Comparison of ENCODE assay signal across 26 mouse cellular contexts in genomic region chr4:30904966-30905365, GRCm38 (mm10).
DNase-seq lines count a peak whose midpoint lies in the region; ATAC-seq and TF ChIP-seq lines count a peak whose summit lies in the region.
"Had no signal": no experiment of that assay in that cellular context is flagged by ENCODE, and none has a peak within 500 bp of the region (broad histone marks: within the 10 kb centered on the region; RNA-seq: fewer than 3 reads in every experiment).

No protein-coding gene starts in this region.

- H3K9me3 ChIP-seq in hindbrain, postnatal 0 days (ENCODE audit: low read length): no peaks in the 10 kb centered on the region
- H3K9me3 ChIP-seq in hindbrain, embryonic 11.5 days (ENCODE audit: control insufficient read depth, low read length): no peaks in the 10 kb centered on the region
- H3K9me3 ChIP-seq: forebrain, embryonic 12.5 days; G1E; hindbrain, embryonic 13.5 days; limb, embryonic 13.5 days; liver, embryonic 12.5 days had no signal

- H3K9ac ChIP-seq in hindbrain, postnatal 0 days (replicated peaks; ENCODE audit: low read length): no peak overlapping the region
- H3K9ac ChIP-seq in hindbrain, embryonic 11.5 days (ENCODE audit: low read depth, low read length): no peak overlapping the region
- H3K9ac ChIP-seq: forebrain, embryonic 12.5 days; hindbrain, embryonic 13.5 days; limb, embryonic 13.5 days; liver, embryonic 12.5 days had no signal

- no peak for ATAC-seq in hindbrain, postnatal 0 days
- ATAC-seq in hindbrain, embryonic 11.5 days (ENCODE audit: low FRiP score): no peak
- ATAC-seq in erythroid progenitor cell, adult 5-6 weeks (replicated peaks; ENCODE audit: low FRiP score, poor library complexity, severe bottlenecking): no peak
- ATAC-seq in erythroblast, adult 5-6 weeks (replicated peaks; ENCODE audit: low FRiP score, poor library complexity, severe bottlenecking): no peak
- ATAC-seq: activated CD4-positive, CD25-positive, alpha-beta regulatory T cell, adult 4 months; liver, embryonic 12.5 days had no signal

- no peak for TF ChIP-seq CTCF in hindbrain, postnatal 0 days (IDR thresholded peaks at IDR 0.05; ENCODE audit: low read depth)

- no peaks in the 10 kb centered on the region for H3K4me1 ChIP-seq in hindbrain, postnatal 0 days (ENCODE audit: insufficient read depth, low read length)
- no peaks in the 10 kb centered on the region for H3K4me1 ChIP-seq in hindbrain, embryonic 11.5 days (replicated peaks; ENCODE audit: control insufficient read depth, insufficient read depth, low read length)
- H3K4me1 ChIP-seq: forebrain, embryonic 12.5 days; hindbrain, embryonic 13.5 days; limb, embryonic 13.5 days; liver, embryonic 12.5 days had no signal

- H3K4me3 ChIP-seq in hindbrain, postnatal 0 days (ENCODE audit: low read length): no peak overlapping the region
- H3K4me3 ChIP-seq in hindbrain, embryonic 11.5 days (ENCODE audit: low read depth, low read length): no peak overlapping the region
- H3K4me3 ChIP-seq: forebrain, embryonic 12.5 days; heart, adult 2 months; hindbrain, embryonic 13.5 days; limb, embryonic 13.5 days; liver, embryonic 12.5 days had no signal

- H3K27ac ChIP-seq in hindbrain, postnatal 0 days: no peak overlapping the region
- H3K27ac ChIP-seq in hindbrain, embryonic 11.5 days (ENCODE audit: low read depth, low read length): no peak overlapping the region
- H3K27ac ChIP-seq: forebrain, embryonic 12.5 days; heart, adult 2 months; hindbrain, embryonic 13.5 days; limb, embryonic 13.5 days; liver, embryonic 12.5 days had no signal

- no peak overlapping the region for H3K4me2 ChIP-seq in hindbrain, postnatal 0 days (ENCODE audit: low read depth, low read length)
- no peak overlapping the region for H3K4me2 ChIP-seq in hindbrain, embryonic 11.5 days (replicated peaks; ENCODE audit: low read depth, low read length)
- H3K4me2 ChIP-seq: forebrain, embryonic 12.5 days; hindbrain, embryonic 13.5 days; limb, embryonic 13.5 days; liver, embryonic 12.5 days had no signal

- peak; percentile 12 for DNase-seq in hindbrain, postnatal 0 days (ENCODE audit: low spot score)
- no peak for DNase-seq in hindbrain, embryonic 11.5 days (ENCODE audit: low spot score)
- DNase-seq in NIH3T3 (ENCODE audit: low read depth): peak; percentile 7
- DNase-seq in layer of hippocampus, adult 18-20 months (ENCODE audit: low spot score in 2 of 2): peak; percentile 28 to 69
- peak; percentile 4 to 67 for DNase-seq in layer of hippocampus, postnatal 14 days (ENCODE audit: low spot score in 2 of 2)
- DNase-seq in frontal cortex, postnatal 36 days (ENCODE audit: low spot score in 2 of 2): no peak
- DNase-seq: adrenal gland, adult 8-10 months; B cell, adult 2 months; gastrocnemius, postnatal 36 days; heart, adult 2 months; kidney, adult 8-10 months; kidney, postnatal 10 days; lung, adult 2 months; lung, postnatal 14 days; right cerebral cortex, postnatal 25 days; spleen, adult 18-20 months; thymus, postnatal 14 days had no signal

- 68% methylated on average over 2 of the region's 2 CpGs for WGBS in hindbrain, postnatal 0 days
- 83% methylated on average over 2 of the region's 2 CpGs for WGBS in hindbrain, embryonic 11.5 days

- H3K36me3 ChIP-seq in hindbrain, postnatal 0 days (ENCODE audit: insufficient read depth, low read length): no peaks in the 10 kb centered on the region
- no peaks in the 10 kb centered on the region for H3K36me3 ChIP-seq in hindbrain, embryonic 11.5 days (ENCODE audit: control insufficient read depth, insufficient read depth, low read length)
- H3K36me3 ChIP-seq: forebrain, embryonic 12.5 days; G1E; hindbrain, embryonic 13.5 days; limb, embryonic 13.5 days; liver, embryonic 12.5 days had no signal

- no peaks in the 10 kb centered on the region for H3K27me3 ChIP-seq in hindbrain, postnatal 0 days (ENCODE audit: insufficient read depth, low read length)
- H3K27me3 ChIP-seq in hindbrain, embryonic 11.5 days (ENCODE audit: control insufficient read depth, insufficient read depth, low read length): no peaks in the 10 kb centered on the region
- H3K27me3 ChIP-seq: CH12.LX; forebrain, embryonic 12.5 days; hindbrain, embryonic 13.5 days; limb, embryonic 13.5 days; liver, embryonic 12.5 days had no signal

Comparison
In these comparisons a context has a peak if more than half of its experiments do, and no peak if none do; other contexts are left out.
1. DNase-seq: peak in hindbrain, postnatal 0 days (single experiment), NIH3T3 (single experiment), layer of hippocampus, adult 18-20 months (2 of 2) and layer of hippocampus, postnatal 14 days (2 of 2); none in hindbrain, embryonic 11.5 days (single experiment) and frontal cortex, postnatal 36 days (0 of 2).